Mouse (Mus musculus) CH12.LX (cell line): ENCODE results near the gene Gpatch3. TPM values are rescaled to one million over a fixed set of nuclear protein-coding genes. Genes with fewer than 3 reads are reported as not detected.

ENCODE experiments used
- DNase-seq: peaks from one replicate; pipeline ENCODE4 v3.0.0-alpha.2; 2013; ENCODE audit errors: extremely low read depth
- H3K27ac ChIP-seq: 2 replicates; pipeline ENCODE4 v1.5.1; 2012; ENCODE audit warnings: low read depth, mild to moderate bottlenecking, control low read depth, moderate library complexity; ENCODE audit not compliant: insufficient read depth
- H3K27me3 ChIP-seq: replicated peaks from 2 replicates; pipeline ENCODE3; 2012; ENCODE audit warnings: inconsistent platforms
- H3K36me3 ChIP-seq, 2 experiments: replicated peaks in 1 of 2; 2 replicates each; pipeline versions ENCODE3 to v1.6.1; 2012; ENCODE audit warnings: inconsistent platforms in 1 of 2, low read length in 1 of 2, mild to moderate bottlenecking in 1 of 2, mixed read lengths in 1 of 2, moderate library complexity in 1 of 2; ENCODE audit not compliant: control insufficient read depth in 1 of 2, insufficient read depth in 1 of 2
- H3K4me1 ChIP-seq, 2 experiments: 2 replicates each; pipeline ENCODE4 v1.6.1; 2012; ENCODE audit warnings: inconsistent platforms in 1 of 2, moderate library complexity in 1 of 2; ENCODE audit not compliant: insufficient read depth in 2 of 2, control insufficient read depth in 1 of 2
- H3K4me2 ChIP-seq: 2 replicates; pipeline ENCODE4 v1.6.1; 2012; ENCODE audit warnings: low read depth, mild to moderate bottlenecking, control low read depth; ENCODE audit not compliant: poor library complexity, insufficient read depth, severe bottlenecking
- H3K4me3 ChIP-seq, 3 experiments: fragments of 150-350 bp in 1 of 3; sonication (generic) in 1 of 3; replicated peaks in 1 of 3; 2 replicates each; pipeline versions ENCODE3 to v1.5.1; 2011 to 2012; ENCODE audit warnings: low read depth in 2 of 3, low read length in 2 of 3, mild to moderate bottlenecking in 2 of 3, moderate library complexity in 2 of 3, control low read depth in 1 of 3, improper control_type of control experiment in 1 of 3, inconsistent platforms in 1 of 3, mixed read lengths in 1 of 3; ENCODE audit not compliant: poor library complexity in 1 of 3
- H3K79me2 ChIP-seq: replicated peaks from 2 replicates; pipeline ENCODE4 v1.6.1; 2012; ENCODE audit warnings: mild to moderate bottlenecking, moderate library complexity; ENCODE audit not compliant: control insufficient read depth, poor library complexity, insufficient read depth, severe bottlenecking; ENCODE audit errors: extremely low read depth
- H3K9ac ChIP-seq: 2 replicates; pipeline ENCODE4 v1.6.1; 2012; ENCODE audit warnings: low read depth, mild to moderate bottlenecking, control low read depth, moderate library complexity; ENCODE audit not compliant: insufficient read depth
- H3K9me3 ChIP-seq: replicated peaks from 2 replicates; pipeline ENCODE3; 2012; ENCODE audit warnings: low read length, inconsistent platforms, mixed read lengths
- BHLHE40 ChIP-seq: IDR thresholded peaks from 2 replicates; pipeline ENCODE4 v1.6.1; 2011; ENCODE audit warnings: mild to moderate bottlenecking, low read depth, low read length, improper control_type of control experiment
- CHD1 ChIP-seq: IDR thresholded peaks from 2 replicates; pipeline ENCODE4 v1.6.1; 2012; ENCODE audit warnings: low read depth, low read length, improper control_type of control experiment, inconsistent platforms
- CHD2 ChIP-seq: IDR thresholded peaks from 2 replicates; pipeline ENCODE4 v1.6.1; 2011; ENCODE audit warnings: low read length, improper control_type of control experiment
- E2F4 ChIP-seq: IDR thresholded peaks from 2 replicates; pipeline ENCODE4 v1.6.1; 2011; ENCODE audit warnings: low read depth, low read length, improper control_type of control experiment; ENCODE audit not compliant: insufficient replicate concordance
- EP300 ChIP-seq: IDR thresholded peaks from 2 replicates; pipeline ENCODE4 v1.6.1; 2011; ENCODE audit warnings: low read length, improper control_type of control experiment
- JUN ChIP-seq: IDR thresholded peaks from 2 replicates; pipeline ENCODE4 v1.6.1; 2011; ENCODE audit warnings: low read depth, mild to moderate bottlenecking, low read length, improper control_type of control experiment, moderate library complexity; ENCODE audit not compliant: insufficient read depth
- JUND ChIP-seq: conservative IDR thresholded peaks from 2 replicates; pipeline ENCODE4 v1.6.1; 2011; ENCODE audit warnings: low read depth, low read length, improper control_type of control experiment
- KAT2A ChIP-seq: IDR thresholded peaks from 2 replicates; pipeline ENCODE4 v1.6.1; 2012; ENCODE audit warnings: low read length, improper control_type of control experiment, inconsistent platforms; ENCODE audit not compliant: insufficient replicate concordance
- MAZ ChIP-seq: IDR thresholded peaks from 2 replicates; pipeline ENCODE4 v1.6.1; 2012; ENCODE audit warnings: low read depth, mild to moderate bottlenecking, inconsistent platforms, low read length, improper control_type of control experiment, moderate library complexity
- MXI1 ChIP-seq: IDR thresholded peaks from 2 replicates; pipeline ENCODE4 v1.6.1; 2011; ENCODE audit warnings: mild to moderate bottlenecking, low read depth, low read length, improper control_type of control experiment
- NRF1 ChIP-seq: IDR thresholded peaks from 2 replicates; pipeline ENCODE4 v1.6.1; 2014; ENCODE audit warnings: low read depth, mild to moderate bottlenecking, inconsistent platforms, low read length, improper control_type of control experiment, moderate library complexity
- PAX5 ChIP-seq: IDR thresholded peaks from 2 replicates; pipeline ENCODE4 v1.6.1; 2012; ENCODE audit warnings: low read length, inconsistent platforms, mixed read lengths
- RAD21 ChIP-seq: IDR thresholded peaks from 2 replicates; pipeline ENCODE4 v1.6.1; 2011; ENCODE audit warnings: low read depth, mild to moderate bottlenecking, low read length, improper control_type of control experiment, moderate library complexity
- RCOR1 ChIP-seq: conservative IDR thresholded peaks from 2 replicates; pipeline ENCODE4 v1.6.1; 2012; ENCODE audit warnings: low read depth, mild to moderate bottlenecking, inconsistent platforms, low read length, improper control_type of control experiment
- SMC3 ChIP-seq: IDR thresholded peaks from 2 replicates; pipeline ENCODE4 v1.6.1; 2011; ENCODE audit warnings: low read depth, low read length, improper control_type of control experiment
- TBP ChIP-seq: conservative IDR thresholded peaks from 2 replicates; pipeline ENCODE4 v1.6.1; 2011; ENCODE audit warnings: low read depth, low read length, improper control_type of control experiment
- UBTF ChIP-seq: IDR thresholded peaks from 2 replicates; pipeline ENCODE4 v1.6.1; 2012; ENCODE audit warnings: low read depth, mild to moderate bottlenecking, inconsistent platforms, low read length, improper control_type of control experiment, moderate library complexity
- ZNF384 ChIP-seq: IDR thresholded peaks from 2 replicates; pipeline ENCODE4 v1.6.1; 2012; ENCODE audit warnings: low read depth, low read length, improper control_type of control experiment, inconsistent platforms
- dilution Hi-C: fragments of 300-500 bp; cut with MboI; formaldehyde crosslinking; loops from 2 replicates; pipeline ENCODE4 v1.14.3; 2020; ENCODE audit warnings: low sequenced_read_pairs; ENCODE audit not compliant: extremely low pct_unique_long_range_greater_than_20kb, extremely low pct_ligation_motif_present
- in situ Hi-C: fragments of 300-500 bp; cut with MboI; formaldehyde crosslinking; loops from 3 replicates; pipeline ENCODE4 v1.14.3; 2019; ENCODE audit warnings: low sequenced_read_pairs, low pct_ligation_motif_present, low pct_unique_long_range_greater_than_20kb, mixed read lengths
- polyA plus RNA-seq: library from polyadenylated mRNA; unstranded; fragments of >175 nt; gene quantifications from 2 replicates; pipeline ENCODE4 v1.2.1, GENCODE M21; 2012; ENCODE audit warnings: low read depth; ENCODE audit not compliant: insufficient read length
- total RNA-seq, 2 experiments: library from RNA; depleted of rRNA; stranded (reverse); fragments of 300-350 nt in 1 of 2; fragments of >200 nt in 1 of 2; gene quantifications; 2 replicates each; pipeline ENCODE4 v1.2.3; 2012 to 2014

Gpatch3 gene
- total and polyA plus RNA-seq, 3 experiments, result 7.2 to 20.9 (median 10.8) TPM

DNA sequence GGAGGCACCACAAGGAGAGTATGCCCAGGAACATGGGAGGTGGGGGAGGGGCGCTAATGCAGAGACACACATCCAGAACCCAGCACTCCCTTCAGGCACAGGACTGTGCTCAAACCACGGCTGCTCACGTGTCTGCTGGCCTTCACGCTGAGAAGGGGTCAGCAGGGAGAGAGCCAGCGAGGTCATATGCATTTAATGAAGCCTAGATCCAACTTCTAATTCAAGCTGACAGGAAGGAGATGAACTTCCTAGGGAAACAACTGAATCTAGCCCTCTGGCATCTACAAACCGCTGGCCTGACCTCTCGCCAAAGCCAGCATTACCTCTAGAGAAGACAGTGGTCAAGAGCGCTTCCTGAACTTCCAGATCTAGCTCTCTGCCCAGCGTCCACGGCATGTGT, 40.9 kb downstream of the Gpatch3 start:
- dilution Hi-C loops, result no loop called here
- DNase-seq, result no peak
- Histone ChIP-seq H3K27ac (no peak overlapping the region; the same call in 1 of the 2 replicates), H3K27me3 (no peaks in the 10 kb centered on the region), H3K9ac (no peak overlapping the region), H3K4me2 (no peak overlapping the region), H3K79me2 (no peaks in the 10 kb centered on the region), H3K36me3 (peaks cover 28 to 83% of the 10 kb centered on the region in 2 experiments), H3K9me3 (peaks cover 19% of the 10 kb centered on the region), H3K4me3 (no peak overlapping the region), H3K4me1 (peaks cover 31 to 53% of the 10 kb centered on the region in 2 experiments)
- in situ Hi-C loops, result no loop called here
- no peak for TF ChIP-seq RCOR1
- TF ChIP-seq CHD1, result no peak
- no peak for TF ChIP-seq MAZ
- no peak for TF ChIP-seq MXI1
- no peak for TF ChIP-seq JUND
- TF ChIP-seq RAD21, result no peak
- TF ChIP-seq SMC3, result no peak
- no peak for TF ChIP-seq PAX5
- TF ChIP-seq NRF1, result no peak
- TF ChIP-seq CHD2, result no peak

GRCm38 (mm10) chr4:133617936-133618335, 43.4 kb downstream of the Gpatch3 start:
- no peaks in the 10 kb centered on the region for H3K79me2 ChIP-seq
- no peak for TF ChIP-seq E2F4
- no peak for TF ChIP-seq RCOR1
- TF ChIP-seq BHLHE40, result no peak
- TF ChIP-seq KAT2A, result no peak
- TF ChIP-seq UBTF, result no peak
- TF ChIP-seq TBP, result no peak
- TF ChIP-seq EP300, result no peak
- no peak for TF ChIP-seq CHD2
- TF ChIP-seq ZNF384, result no peak
- no peak for TF ChIP-seq JUN
- no peak for TF ChIP-seq MXI1
- in situ Hi-C loops (no loop called here), dilution Hi-C loops (no loop called here)
- no peaks in the 10 kb centered on the region for H3K27me3 ChIP-seq
- H3K4me1 ChIP-seq, result peaks cover 40 to 65% of the 10 kb centered on the region in 2 experiments
- no peak overlapping the region for H3K4me2 ChIP-seq
- no peak overlapping the region for H3K9ac ChIP-seq
- no peak overlapping the region for H3K27ac ChIP-seq
- no peak overlapping the region for H3K4me3 ChIP-seq
- peaks cover 17 to 68% of the 10 kb centered on the region in 2 experiments for H3K36me3 ChIP-seq
- no peak for DNase-seq
- H3K9me3 ChIP-seq, result peaks cover 3% of the 10 kb centered on the region
